Mouse (Mus musculus): ENCODE results near the gene Myo10. TPM values are rescaled to one million over a fixed set of nuclear protein-coding genes. Genes with fewer than 3 reads are reported as not detected.

Myo10 gene
- polyA plus RNA-seq, 1 experiment from 2014 or later, result 66.3 TPM

GRCm38 (mm10) chr15:25806878-25807277 is 184.6 kb downstream of the Myo10 start:
- peaks cover 100% of the 10 kb centered on the region for H3K36me3 ChIP-seq (replicated peaks)
- WGBS, result 96% methylated on average over 9 of the region's 9 CpGs

GRCm38 (mm10) chr15:25808677-25809460 is 186.5 kb downstream of the Myo10 start:
- no peaks in the 10 kb centered on the region for H3K4me1 ChIP-seq
- WGBS, result 92% methylated on average over 20 of the region's 20 CpGs
- no peak overlapping the region for H3K4me3 ChIP-seq
- peaks cover 100% of the 10 kb centered on the region for H3K36me3 ChIP-seq (replicated peaks)
- H3K9me3 ChIP-seq, result peaks cover 2% of the 10 kb centered on the region; the same call in 1 of the 2 replicates
- DNase-seq (ENCODE audit: extremely low spot score, low spot score), result no peak
- no peaks in the 10 kb centered on the region for H3K27me3 ChIP-seq (ENCODE audit: poor library complexity, severe bottlenecking)
- no peak overlapping the region for H3K27ac ChIP-seq

More at GRCm38 (mm10) chr15:25806878-25807277, 184.6 kb downstream of the Myo10 start:
- H3K9me3 ChIP-seq, result no peaks in the 10 kb centered on the region
- no peak overlapping the region for H3K27ac ChIP-seq
- no peak overlapping the region for H3K4me3 ChIP-seq
- H3K27me3 ChIP-seq (ENCODE audit: poor library complexity, severe bottlenecking), result no peaks in the 10 kb centered on the region
- no peaks in the 10 kb centered on the region for H3K4me1 ChIP-seq
- DNase-seq (ENCODE audit: extremely low spot score, low spot score), result no peak

- Histone ChIP-seq H3K36me3 (replicated peaks) (peaks cover 100% of the 10 kb centered on the region), H3K4me1 (no peaks in the 10 kb centered on the region), H3K27me3 (ENCODE audit: poor library complexity, severe bottlenecking) (no peaks in the 10 kb centered on the region), H3K9me3 (peaks cover 8% of the 10 kb centered on the region; the same call in 1 of the 2 replicates), H3K27ac (no peak overlapping the region), H3K4me3 (no peak overlapping the region)
- no peak for DNase-seq (ENCODE audit: extremely low spot score, low spot score)
- WGBS, result 93% methylated on average over 6 of the region's 6 CpGs
Observed at GRCm38 (mm10) chr15:25809669-25810068, 187.3 kb downstream of the Myo10 start.

- Histone ChIP-seq H3K27me3 (ENCODE audit: poor library complexity, severe bottlenecking) (no peaks in the 10 kb centered on the region), H3K4me1 (no peaks in the 10 kb centered on the region), H3K9me3 (peaks cover 14% of the 10 kb centered on the region; the same call in 1 of the 2 replicates), H3K27ac (no peak overlapping the region), H3K4me3 (no peak overlapping the region), H3K36me3 (replicated peaks) (peaks cover 97% of the 10 kb centered on the region)
- DNase-seq (ENCODE audit: extremely low spot score, low spot score), result no peak
- WGBS, result 91% methylated on average over 11 of the region's 11 CpGs
Observed at GRCm38 (mm10) chr15:25811834-25812250, 189.5 kb downstream of the Myo10 start.

GRCm38 (mm10) chr15:25812479-25812878 is 190.2 kb downstream of the Myo10 start:
- 77% methylated on average over 12 of the region's 12 CpGs for WGBS
- H3K36me3 ChIP-seq (replicated peaks), result peaks cover 90% of the 10 kb centered on the region

GRCm38 (mm10) chr15:25814535-25814934 is 192.2 kb downstream of the Myo10 start:
- no peak overlapping the region for H3K4me3 ChIP-seq
- no peak for DNase-seq (ENCODE audit: extremely low spot score, low spot score)
- H3K9me3 ChIP-seq, result peaks cover 14% of the 10 kb centered on the region; the same call in 1 of the 2 replicates
- H3K27me3 ChIP-seq (ENCODE audit: poor library complexity, severe bottlenecking), result no peaks in the 10 kb centered on the region
- no peak overlapping the region for H3K27ac ChIP-seq
- H3K4me1 ChIP-seq, result no peaks in the 10 kb centered on the region
- WGBS, result 93% methylated on average over 3 of the region's 3 CpGs
- peaks cover 70% of the 10 kb centered on the region for H3K36me3 ChIP-seq (replicated peaks)

More at GRCm38 (mm10) chr15:25812479-25812878, 190.2 kb downstream of the Myo10 start:
- DNase-seq (ENCODE audit: extremely low spot score, low spot score), result no peak
- H3K9me3 ChIP-seq, result peaks cover 14% of the 10 kb centered on the region; the same call in 1 of the 2 replicates
- H3K27ac ChIP-seq, result no peak overlapping the region
- no peaks in the 10 kb centered on the region for H3K4me1 ChIP-seq
- H3K27me3 ChIP-seq (ENCODE audit: poor library complexity, severe bottlenecking), result no peaks in the 10 kb centered on the region
- no peak overlapping the region for H3K4me3 ChIP-seq

- Histone ChIP-seq H3K27ac (no peak overlapping the region), H3K4me3 (no peak overlapping the region), H3K9me3 (peaks cover 14% of the 10 kb centered on the region; the same call in 1 of the 2 replicates), H3K4me1 (no peaks in the 10 kb centered on the region), H3K27me3 (ENCODE audit: poor library complexity, severe bottlenecking) (no peaks in the 10 kb centered on the region), H3K36me3 (replicated peaks) (peaks cover 43% of the 10 kb centered on the region)
- no peak for DNase-seq (ENCODE audit: extremely low spot score, low spot score)
- WGBS, result 97% methylated on average over 2 of the region's 2 CpGs
Observed at GRCm38 (mm10) chr15:25817191-25817590, 194.9 kb downstream of the Myo10 start.

GRCm38 (mm10) chr15:25821981-25822380 is 199.7 kb downstream of the Myo10 start:
- Histone ChIP-seq H3K4me3 (no peak overlapping the region), H3K4me1 (no peaks in the 10 kb centered on the region), H3K9me3 (no peaks in the 10 kb centered on the region), H3K27ac (no peak overlapping the region), H3K27me3 (ENCODE audit: poor library complexity, severe bottlenecking) (no peaks in the 10 kb centered on the region), H3K36me3 (replicated peaks) (no peaks in the 10 kb centered on the region)
- DNase-seq (ENCODE audit: extremely low spot score, low spot score), result no peak

GRCm38 (mm10) chr15:25822656-25823055 is 200.3 kb downstream of the Myo10 start:
- H3K27me3 ChIP-seq (ENCODE audit: poor library complexity, severe bottlenecking), result no peaks in the 10 kb centered on the region
- no peak overlapping the region for H3K27ac ChIP-seq
- no peak overlapping the region for H3K4me3 ChIP-seq
- no peaks in the 10 kb centered on the region for H3K36me3 ChIP-seq (replicated peaks)
- H3K4me1 ChIP-seq, result no peaks in the 10 kb centered on the region
- no peak for DNase-seq (ENCODE audit: extremely low spot score, low spot score)
- WGBS, result 71% methylated on average over 3 of the region's 3 CpGs
- H3K9me3 ChIP-seq, result no peaks in the 10 kb centered on the region

- no peaks in the 10 kb centered on the region for H3K4me1 ChIP-seq
- no peak for DNase-seq (ENCODE audit: extremely low spot score, low spot score)
- no peaks in the 10 kb centered on the region for H3K36me3 ChIP-seq (replicated peaks)
- no peak overlapping the region for H3K4me3 ChIP-seq
- no peaks in the 10 kb centered on the region for H3K9me3 ChIP-seq
- H3K27ac ChIP-seq, result no peak overlapping the region
- H3K27me3 ChIP-seq (ENCODE audit: poor library complexity, severe bottlenecking), result no peaks in the 10 kb centered on the region
- 88% methylated on average over 8 of the region's 8 CpGs for whole genome bisulfite sequencing
Observed at GRCm38 (mm10) chr15:25826531-25826961, 204.2 kb downstream of the Myo10 start.

- no peak for DNase-seq (ENCODE audit: extremely low spot score, low spot score)
- Histone ChIP-seq H3K9me3 (no peaks in the 10 kb centered on the region), H3K4me3 (no peak overlapping the region), H3K27ac (no peak overlapping the region), H3K4me1 (no peaks in the 10 kb centered on the region), H3K27me3 (ENCODE audit: poor library complexity, severe bottlenecking) (no peaks in the 10 kb centered on the region), H3K36me3 (replicated peaks) (no peaks in the 10 kb centered on the region)
- WGBS, result 82% methylated on average over 10 of the region's 10 CpGs
Observed at GRCm38 (mm10) chr15:25828464-25828863, 206.1 kb downstream of the Myo10 start.

GRCm38 (mm10) chr15:25830426-25830825 is 208.1 kb downstream of the Myo10 start:
- DNase-seq (ENCODE audit: extremely low spot score, low spot score), result no peak
- H3K4me1 ChIP-seq, result no peaks in the 10 kb centered on the region
- 79% methylated on average over 2 of the region's 2 CpGs for WGBS

GRCm38 (mm10) chr15:25834282-25834681 is 212.0 kb downstream of the Myo10 start:
- no peak for DNase-seq (ENCODE audit: extremely low spot score, low spot score)
- Histone ChIP-seq H3K27ac (no peak overlapping the region), H3K4me3 (no peak overlapping the region), H3K4me1 (no peaks in the 10 kb centered on the region), H3K9me3 (0 out of 2 replicates have a peak, but pooled peaks cover 4% of the 10 kb centered on the region), H3K36me3 (replicated peaks) (no peaks in the 10 kb centered on the region), H3K27me3 (ENCODE audit: poor library complexity, severe bottlenecking) (no peaks in the 10 kb centered on the region)
- 86% methylated on average over 2 of the region's 2 CpGs for WGBS

More at GRCm38 (mm10) chr15:25830426-25830825, 208.1 kb downstream of the Myo10 start:
- Histone ChIP-seq H3K27me3 (ENCODE audit: poor library complexity, severe bottlenecking) (no peaks in the 10 kb centered on the region), H3K27ac (no peak overlapping the region), H3K36me3 (replicated peaks) (no peaks in the 10 kb centered on the region), H3K4me3 (no peak overlapping the region), H3K9me3 (no peaks in the 10 kb centered on the region)
